Mouse (Mus musculus): Measurements from ENCODE around the gene Nav2. TPM values are rescaled to one million over a fixed set of nuclear protein-coding genes. Genes with fewer than 3 reads are reported as not detected.
A peak's percentile ranks its signal among the peaks of the same experiment; 100 is the strongest.

The Nav2 gene
- polyA plus RNA-seq, 1 experiment from 2014 or later: 22.5 TPM

- Histone ChIP-seq H3K4me2 (ENCODE audit: low read length) (no peak overlapping the region), H3K4me3 (replicated peaks; ENCODE audit: low read depth, low read length) (no peak overlapping the region), H3K27ac (replicated peaks; ENCODE audit: low read depth, low read length) (peak overlapping the region; percentile 54; the same call in 1 of the 2 replicates), H3K36me3 (ENCODE audit: control insufficient read depth, insufficient read depth, low read length) (no peaks in the 10 kb centered on the region), H3K9me3 (ENCODE audit: control insufficient read depth, low read length) (no peaks in the 10 kb centered on the region), H3K9ac (replicated peaks; ENCODE audit: low read length) (no peak overlapping the region), H3K27me3 (ENCODE audit: control insufficient read depth, insufficient read depth, low read length) (no peaks in the 10 kb centered on the region), H3K4me1 (ENCODE audit: control insufficient read depth, insufficient read depth, low read length) (peaks cover 23% of the 10 kb centered on the region)
- no peak for DNase-seq
- ATAC-seq (ENCODE audit: low FRiP score, low TSS enrichment): no peak
- 73% methylated on average over 3 of the region's 3 CpGs for WGBS
Observed at GRCm38 (mm10) chr7:49392834-49393233, 484.3 kb downstream of the Nav2 start.

GRCm38 (mm10) chr7:49393857-49394256, 485.3 kb downstream of the Nav2 start:
- Histone ChIP-seq H3K27ac (replicated peaks; ENCODE audit: low read depth, low read length) (no peak overlapping the region), H3K4me1 (ENCODE audit: control insufficient read depth, insufficient read depth, low read length) (peaks cover 23% of the 10 kb centered on the region)
- no peak for ATAC-seq (ENCODE audit: low FRiP score, low TSS enrichment)

GRCm38 (mm10) chr7:49396202-49396601, 487.7 kb downstream of the Nav2 start:
- no peak overlapping the region for H3K4me2 ChIP-seq (ENCODE audit: low read length)
- no peak overlapping the region for H3K4me3 ChIP-seq (replicated peaks; ENCODE audit: low read depth, low read length)
- no peaks in the 10 kb centered on the region for H3K9me3 ChIP-seq (ENCODE audit: control insufficient read depth, low read length)
- H3K9ac ChIP-seq (replicated peaks; ENCODE audit: low read length): no peak overlapping the region
- WGBS: 91% methylated on average over 1 of the region's 1 CpGs
- H3K27me3 ChIP-seq (ENCODE audit: control insufficient read depth, insufficient read depth, low read length): no peaks in the 10 kb centered on the region
- H3K27ac ChIP-seq (replicated peaks; ENCODE audit: low read depth, low read length): no peak overlapping the region
- H3K4me1 ChIP-seq (ENCODE audit: control insufficient read depth, insufficient read depth, low read length): peaks cover 23% of the 10 kb centered on the region
- DNase-seq (no peak), ATAC-seq (ENCODE audit: low FRiP score, low TSS enrichment) (no peak)
- H3K36me3 ChIP-seq (ENCODE audit: control insufficient read depth, insufficient read depth, low read length): no peaks in the 10 kb centered on the region

More at GRCm38 (mm10) chr7:49393857-49394256, 485.3 kb downstream of the Nav2 start:
- Histone ChIP-seq H3K4me3 (replicated peaks; ENCODE audit: low read depth, low read length) (no peak overlapping the region), H3K9ac (replicated peaks; ENCODE audit: low read length) (no peak overlapping the region), H3K4me2 (ENCODE audit: low read length) (no peak overlapping the region), H3K36me3 (ENCODE audit: control insufficient read depth, insufficient read depth, low read length) (no peaks in the 10 kb centered on the region), H3K27me3 (ENCODE audit: control insufficient read depth, insufficient read depth, low read length) (no peaks in the 10 kb centered on the region), H3K9me3 (ENCODE audit: control insufficient read depth, low read length) (no peaks in the 10 kb centered on the region)
- DNase-seq: no peak
- 87% methylated on average over 7 of the region's 7 CpGs for WGBS

- H3K27me3 ChIP-seq (ENCODE audit: control insufficient read depth, insufficient read depth, low read length): no peaks in the 10 kb centered on the region
- no peak overlapping the region for H3K9ac ChIP-seq (replicated peaks; ENCODE audit: low read length)
- no peak overlapping the region for H3K27ac ChIP-seq (replicated peaks; ENCODE audit: low read depth, low read length)
- no peaks in the 10 kb centered on the region for H3K36me3 ChIP-seq (ENCODE audit: control insufficient read depth, insufficient read depth, low read length)
- ATAC-seq (ENCODE audit: low FRiP score, low TSS enrichment) (no peak), DNase-seq (no peak)
- H3K4me3 ChIP-seq (replicated peaks; ENCODE audit: low read depth, low read length): no peak overlapping the region
- no peaks in the 10 kb centered on the region for H3K9me3 ChIP-seq (ENCODE audit: control insufficient read depth, low read length)
- H3K4me1 ChIP-seq (ENCODE audit: control insufficient read depth, insufficient read depth, low read length): peaks cover 15% of the 10 kb centered on the region
- 74% methylated on average over 17 of the region's 17 CpGs for WGBS
- no peak overlapping the region for H3K4me2 ChIP-seq (ENCODE audit: low read length)
Observed at GRCm38 (mm10) chr7:49397441-49398003, 489.0 kb downstream of the Nav2 start.

GRCm38 (mm10) chr7:49398020-49398516, 489.6 kb downstream of the Nav2 start:
- ATAC-seq (ENCODE audit: low FRiP score, low TSS enrichment): no peak

GRCm38 (mm10) chr7:49399314-49399713, 490.8 kb downstream of the Nav2 start:
- peak; percentile 35; the same call in 1 of the 2 replicates for ATAC-seq (ENCODE audit: low FRiP score, low TSS enrichment)
- Histone ChIP-seq H3K27me3 (ENCODE audit: control insufficient read depth, insufficient read depth, low read length) (no peaks in the 10 kb centered on the region), H3K36me3 (ENCODE audit: control insufficient read depth, insufficient read depth, low read length) (no peaks in the 10 kb centered on the region), H3K9me3 (ENCODE audit: control insufficient read depth, low read length) (no peaks in the 10 kb centered on the region), H3K4me1 (ENCODE audit: control insufficient read depth, insufficient read depth, low read length) (peaks cover 6% of the 10 kb centered on the region; the same call in 1 of the 2 replicates), H3K27ac (replicated peaks; ENCODE audit: low read depth, low read length) (no peak overlapping the region), H3K9ac (replicated peaks; ENCODE audit: low read length) (no peak overlapping the region), H3K4me3 (replicated peaks; ENCODE audit: low read depth, low read length) (no peak overlapping the region), H3K4me2 (ENCODE audit: low read length) (no peak overlapping the region)
- DNase-seq: peak; percentile 90
- 37% methylated on average over 2 of the region's 2 CpGs for WGBS

More at GRCm38 (mm10) chr7:49398020-49398516, 489.6 kb downstream of the Nav2 start:
- Histone ChIP-seq H3K9ac (replicated peaks; ENCODE audit: low read length) (no peak overlapping the region), H3K4me2 (ENCODE audit: low read length) (no peak overlapping the region), H3K27ac (replicated peaks; ENCODE audit: low read depth, low read length) (no peak overlapping the region), H3K27me3 (ENCODE audit: control insufficient read depth, insufficient read depth, low read length) (no peaks in the 10 kb centered on the region), H3K9me3 (ENCODE audit: control insufficient read depth, low read length) (no peaks in the 10 kb centered on the region), H3K36me3 (ENCODE audit: control insufficient read depth, insufficient read depth, low read length) (no peaks in the 10 kb centered on the region), H3K4me3 (replicated peaks; ENCODE audit: low read depth, low read length) (no peak overlapping the region), H3K4me1 (ENCODE audit: control insufficient read depth, insufficient read depth, low read length) (peaks cover 10% of the 10 kb centered on the region)
- DNase-seq: no peak
- WGBS: 84% methylated on average over 7 of the region's 7 CpGs

GRCm38 (mm10) chr7:49400463-49400862, 491.9 kb downstream of the Nav2 start:
- H3K27ac ChIP-seq (replicated peaks; ENCODE audit: low read depth, low read length): no peak overlapping the region
- no peak overlapping the region for H3K4me3 ChIP-seq (replicated peaks; ENCODE audit: low read depth, low read length)
- no peaks in the 10 kb centered on the region for H3K9me3 ChIP-seq (ENCODE audit: control insufficient read depth, low read length)
- no peaks in the 10 kb centered on the region for H3K27me3 ChIP-seq (ENCODE audit: control insufficient read depth, insufficient read depth, low read length)
- peaks cover 6% of the 10 kb centered on the region; the same call in 1 of the 2 replicates for H3K4me1 ChIP-seq (ENCODE audit: control insufficient read depth, insufficient read depth, low read length)
- WGBS: 93% methylated on average over 19 of the region's 19 CpGs
- no peaks in the 10 kb centered on the region for H3K36me3 ChIP-seq (ENCODE audit: control insufficient read depth, insufficient read depth, low read length)
- ATAC-seq (ENCODE audit: low FRiP score, low TSS enrichment) (no peak), DNase-seq (no peak)
- no peak overlapping the region for H3K9ac ChIP-seq (replicated peaks; ENCODE audit: low read length)
- H3K4me2 ChIP-seq (ENCODE audit: low read length): no peak overlapping the region

GRCm38 (mm10) chr7:49402526-49402925, 494.0 kb downstream of the Nav2 start:
- DNase-seq (no peak), ATAC-seq (ENCODE audit: low FRiP score, low TSS enrichment) (no peak)
- 91% methylated on average over 5 of the region's 5 CpGs for WGBS
- peaks cover 5% of the 10 kb centered on the region; the same call in 1 of the 2 replicates for H3K4me1 ChIP-seq (ENCODE audit: control insufficient read depth, insufficient read depth, low read length)
- H3K36me3 ChIP-seq (ENCODE audit: control insufficient read depth, insufficient read depth, low read length): no peaks in the 10 kb centered on the region
- H3K27me3 ChIP-seq (ENCODE audit: control insufficient read depth, insufficient read depth, low read length): no peaks in the 10 kb centered on the region
- no peak overlapping the region for H3K4me3 ChIP-seq (replicated peaks; ENCODE audit: low read depth, low read length)
- no peak overlapping the region for H3K4me2 ChIP-seq (ENCODE audit: low read length)
- no peak overlapping the region for H3K27ac ChIP-seq (replicated peaks; ENCODE audit: low read depth, low read length)
- no peaks in the 10 kb centered on the region for H3K9me3 ChIP-seq (ENCODE audit: control insufficient read depth, low read length)
- H3K9ac ChIP-seq (replicated peaks; ENCODE audit: low read length): no peak overlapping the region

GRCm38 (mm10) chr7:49407688-49408087, 499.2 kb downstream of the Nav2 start:
- H3K9ac ChIP-seq (replicated peaks; ENCODE audit: low read length): no peak overlapping the region
- no peak overlapping the region for H3K4me2 ChIP-seq (ENCODE audit: low read length)
- 84% methylated on average over 9 of the region's 9 CpGs for WGBS
- no peak for ATAC-seq (ENCODE audit: low FRiP score, low TSS enrichment)
- H3K36me3 ChIP-seq (ENCODE audit: control insufficient read depth, insufficient read depth, low read length): peaks cover 2% of the 10 kb centered on the region; the same call in 1 of the 2 replicates
- H3K4me1 ChIP-seq (ENCODE audit: control insufficient read depth, insufficient read depth, low read length): peaks cover 6% of the 10 kb centered on the region; the same call in 1 of the 2 replicates
- H3K4me3 ChIP-seq (replicated peaks; ENCODE audit: low read depth, low read length): no peak overlapping the region
- H3K27me3 ChIP-seq (ENCODE audit: control insufficient read depth, insufficient read depth, low read length): no peaks in the 10 kb centered on the region
- DNase-seq: no peak
- no peak overlapping the region; the same call in 1 of the 2 replicates for H3K27ac ChIP-seq (replicated peaks; ENCODE audit: low read depth, low read length)
- no peaks in the 10 kb centered on the region for H3K9me3 ChIP-seq (ENCODE audit: control insufficient read depth, low read length)
